Mouse (Mus musculus) gastrocnemius, adult 18-20 months (tissue): ENCODE measurements around the gene Foxd4. TPM values are rescaled to one million over a fixed set of nuclear protein-coding genes. Genes with fewer than 3 reads are reported as not detected.
A peak's percentile ranks its signal among the peaks of the same experiment; 100 is the strongest.

Source experiments
- DNase-seq: peaks from one replicate; pipeline ENCODE4 v3.0.0; 2021; ENCODE audit warnings: low spot score
- long read RNA-seq, 2 experiments: library from polyadenylated mRNA; stranded (forward); transcript quantifications; one replicate each; pipeline ENCODE4 v2.0.0; 2021
- total RNA-seq, 2 experiments: library from RNA; stranded (reverse); gene quantifications; 2 replicates each; pipeline ENCODE4 v1.2.3; 2021

Foxd4 gene
- total RNA-seq: not detected
- long read RNA-seq, experiment 1: 0 reads
- long read RNA-seq, experiment 2: 0 reads

- no peak for DNase-seq
Observed at GRCm38 (mm10) chr19:24900581-24901220, at the start of gene Foxd4. TSS of gene Foxd4 (minus strand) at chr19:24901197.

- no peak for DNase-seq
Observed at GRCm38 (mm10) chr19:24945521-24946262, 44.7 kb upstream of the Foxd4 start.

- no peak for DNase-seq
Observed at GRCm38 (mm10) chr19:24937084-24937483, 36.1 kb upstream of the Foxd4 start.

- no peak for DNase-seq
Observed at GRCm38 (mm10) chr19:24929041-24929440, 28.0 kb upstream of the Foxd4 start.

GRCm38 (mm10) chr19:24920866-24921265, 19.9 kb upstream of the Foxd4 start:
- no peak for DNase-seq

GRCm38 (mm10) chr19:24908385-24909155, 7.6 kb upstream of the Foxd4 start:
- DNase-seq: no peak

- DNase-seq: no peak
Observed at GRCm38 (mm10) chr19:24907655-24908054, 6.7 kb upstream of the Foxd4 start.

- no peak for DNase-seq
Observed at GRCm38 (mm10) chr19:24902821-24903220, 1.8 kb upstream of the Foxd4 start.

- no peak for DNase-seq
Observed at GRCm38 (mm10) chr19:24902256-24902655, 1.3 kb upstream of the Foxd4 start.

- DNase-seq: no peak
Observed at GRCm38 (mm10) chr19:24901666-24902065, 669 bp upstream of the Foxd4 start.

GRCm38 (mm10) chr19:24899578-24900544, 1.1 kb downstream of the Foxd4 start:
- DNase-seq: no peak

- DNase-seq: no peak
Observed at GRCm38 (mm10) chr19:24898737-24899577, 2.0 kb downstream of the Foxd4 start.

- DNase-seq: no peak
Observed at GRCm38 (mm10) chr19:24897896-24898736, 2.9 kb downstream of the Foxd4 start.

- no peak for DNase-seq
Observed at GRCm38 (mm10) chr19:24897006-24897895, 3.7 kb downstream of the Foxd4 start.

- DNase-seq: no peak
Observed at GRCm38 (mm10) chr19:24896536-24896935, 4.5 kb downstream of the Foxd4 start.

GRCm38 (mm10) chr19:24886888-24887287, 14.1 kb downstream of the Foxd4 start:
- no peak for DNase-seq

- peak; percentile 42 for DNase-seq
Observed at GRCm38 (mm10) chr19:24885504-24885903, 15.5 kb downstream of the Foxd4 start.

GRCm38 (mm10) chr19:24881237-24881636, 19.8 kb downstream of the Foxd4 start:
- DNase-seq: no peak
